Mouse (Mus musculus): ENCODE data around the gene Cntn5. TPM values are rescaled to one million over a fixed set of nuclear protein-coding genes. Genes with fewer than 3 reads are reported as not detected.

Gene Cntn5
- polyA plus RNA-seq, 1 experiment from 2014 or later, result 13.4 TPM

- H3K4me2 ChIP-seq (replicated peaks), result no peak overlapping the region
- H3K36me3 ChIP-seq, result no peaks in the 10 kb centered on the region
- H3K9me3 ChIP-seq, result no peaks in the 10 kb centered on the region
- no peak for ATAC-seq (replicated peaks)
- H3K4me1 ChIP-seq, result no peaks in the 10 kb centered on the region
- no peak overlapping the region for H3K9ac ChIP-seq (replicated peaks)
- no peak overlapping the region for H3K27ac ChIP-seq (replicated peaks)
- peaks cover 5% of the 10 kb centered on the region; the same call in 1 of the 2 replicates for H3K27me3 ChIP-seq
- H3K4me3 ChIP-seq, result no peak overlapping the region
These were observed 943.9 kb downstream of the Cntn5 start for GRCm38 (mm10) chr9:9960610-9961172.

GRCm38 (mm10) chr9:9949346-9949745, 955.2 kb downstream of the Cntn5 start:
- no peak overlapping the region for H3K4me2 ChIP-seq (replicated peaks)
- H3K4me1 ChIP-seq, result 0 out of 2 replicates have a peak, but pooled peaks cover 3% of the 10 kb centered on the region
- H3K36me3 ChIP-seq, result no peaks in the 10 kb centered on the region
- no peak overlapping the region for H3K4me3 ChIP-seq
- H3K27ac ChIP-seq (replicated peaks), result peak overlapping the region; percentile 16; the same call in 1 of the 2 replicates
- no peaks in the 10 kb centered on the region for H3K9me3 ChIP-seq
- no peaks in the 10 kb centered on the region for H3K27me3 ChIP-seq
- no peak overlapping the region for H3K9ac ChIP-seq (replicated peaks)
- 60% methylated on average over 3 of the region's 3 CpGs for WGBS
- ATAC-seq (replicated peaks), result no peak

GRCm38 (mm10) chr9:9944872-9945271, 959.7 kb downstream of the Cntn5 start:
- Histone ChIP-seq H3K9me3 (no peaks in the 10 kb centered on the region), H3K4me3 (no peak overlapping the region), H3K27ac (replicated peaks) (no peak overlapping the region), H3K4me1 (0 out of 2 replicates have a peak, but pooled peaks cover 3% of the 10 kb centered on the region), H3K4me2 (replicated peaks) (no peak overlapping the region), H3K9ac (replicated peaks) (no peak overlapping the region), H3K27me3 (no peaks in the 10 kb centered on the region), H3K36me3 (no peaks in the 10 kb centered on the region)
- 64% methylated on average over 1 of the region's 1 CpGs for WGBS
- ATAC-seq (replicated peaks), result no peak

- no peaks in the 10 kb centered on the region for H3K36me3 ChIP-seq
- H3K27me3 ChIP-seq, result no peaks in the 10 kb centered on the region
- no peak for ATAC-seq (replicated peaks)
- no peaks in the 10 kb centered on the region for H3K9me3 ChIP-seq
- WGBS, result 88% methylated on average over 1 of the region's 1 CpGs
- H3K27ac ChIP-seq (replicated peaks), result no peak overlapping the region
- H3K4me2 ChIP-seq (replicated peaks), result no peak overlapping the region
- no peak overlapping the region for H3K9ac ChIP-seq (replicated peaks)
- no peak overlapping the region for H3K4me3 ChIP-seq
- H3K4me1 ChIP-seq, result no peaks in the 10 kb centered on the region
These were observed 966.8 kb downstream of the Cntn5 start for GRCm38 (mm10) chr9:9937444-9938436.

GRCm38 (mm10) chr9:9920580-9920979, 984.0 kb downstream of the Cntn5 start:
- H3K4me3 ChIP-seq, result no peak overlapping the region
- 44% methylated on average over 3 of the region's 3 CpGs for WGBS
- no peak overlapping the region for H3K9ac ChIP-seq (replicated peaks)
- no peaks in the 10 kb centered on the region for H3K36me3 ChIP-seq
- H3K4me1 ChIP-seq, result no peaks in the 10 kb centered on the region
- 0 out of 2 replicates have a peak, but pooled peaks have one; percentile 29 for ATAC-seq (replicated peaks)
- no peak overlapping the region for H3K27ac ChIP-seq (replicated peaks)
- no peak overlapping the region for H3K4me2 ChIP-seq (replicated peaks)
- H3K27me3 ChIP-seq, result no peaks in the 10 kb centered on the region
- H3K9me3 ChIP-seq, result no peaks in the 10 kb centered on the region

DNA sequence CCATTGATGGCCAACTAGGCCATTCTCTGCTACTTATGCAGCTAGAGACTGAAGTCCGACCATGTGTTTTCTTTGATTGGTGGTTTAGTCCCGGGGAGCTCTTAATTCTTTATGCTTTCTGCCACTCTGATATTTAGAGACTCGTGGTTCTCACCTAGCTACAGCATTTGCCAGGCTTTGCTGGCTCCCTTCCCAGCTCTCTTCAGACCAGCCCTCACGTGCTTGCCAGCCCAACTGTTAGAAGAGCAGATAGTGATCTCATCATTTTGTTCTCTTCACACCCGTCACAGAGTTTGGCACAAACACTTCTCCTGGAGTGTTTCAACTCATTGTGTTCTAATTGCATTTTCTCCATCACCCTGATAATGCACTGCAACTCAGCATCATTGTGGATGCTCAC, 1005.5 kb downstream of the Cntn5 start:
- H3K4me2 ChIP-seq (replicated peaks), result no peak overlapping the region
- no peaks in the 10 kb centered on the region for H3K27me3 ChIP-seq
- H3K36me3 ChIP-seq, result no peaks in the 10 kb centered on the region
- H3K4me1 ChIP-seq, result peaks cover 11% of the 10 kb centered on the region
- H3K27ac ChIP-seq (replicated peaks), result peak overlapping the region; percentile 59
- H3K4me3 ChIP-seq, result no peak overlapping the region
- ATAC-seq (replicated peaks), result peak; percentile 91
- H3K9ac ChIP-seq (replicated peaks), result no peak overlapping the region
- 20% methylated on average over 5 of the region's 5 CpGs for WGBS
- no peaks in the 10 kb centered on the region for H3K9me3 ChIP-seq

DNA sequence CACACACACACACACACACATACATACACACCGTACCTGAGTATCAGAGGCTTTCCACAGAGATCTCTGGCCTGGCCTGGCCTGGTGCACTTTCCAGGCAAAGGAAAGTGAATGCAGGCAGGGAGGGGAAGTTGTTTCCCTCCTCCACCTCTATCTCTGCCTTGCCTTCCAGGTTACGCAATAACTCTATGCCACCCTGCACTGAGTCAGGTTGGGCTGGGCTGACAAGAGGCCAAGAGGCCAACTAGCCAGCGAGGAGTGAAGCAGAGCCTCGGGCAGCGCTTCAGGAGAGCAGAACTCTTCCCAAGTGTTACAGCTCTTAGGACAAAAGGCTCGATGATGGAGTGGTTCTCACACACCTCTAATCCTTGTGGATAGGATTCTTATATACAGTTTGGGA, 1018.4 kb downstream of the Cntn5 start:
- H3K27me3 ChIP-seq, result no peaks in the 10 kb centered on the region
- no peaks in the 10 kb centered on the region for H3K9me3 ChIP-seq
- H3K4me2 ChIP-seq (replicated peaks), result no peak overlapping the region
- no peak overlapping the region for H3K9ac ChIP-seq (replicated peaks)
- H3K4me1 ChIP-seq, result no peaks in the 10 kb centered on the region
- H3K27ac ChIP-seq (replicated peaks), result no peak overlapping the region
- H3K4me3 ChIP-seq, result no peak overlapping the region
- 93% methylated on average over 6 of the region's 6 CpGs for WGBS
- ATAC-seq (replicated peaks), result no peak
- no peaks in the 10 kb centered on the region for H3K36me3 ChIP-seq

DNA sequence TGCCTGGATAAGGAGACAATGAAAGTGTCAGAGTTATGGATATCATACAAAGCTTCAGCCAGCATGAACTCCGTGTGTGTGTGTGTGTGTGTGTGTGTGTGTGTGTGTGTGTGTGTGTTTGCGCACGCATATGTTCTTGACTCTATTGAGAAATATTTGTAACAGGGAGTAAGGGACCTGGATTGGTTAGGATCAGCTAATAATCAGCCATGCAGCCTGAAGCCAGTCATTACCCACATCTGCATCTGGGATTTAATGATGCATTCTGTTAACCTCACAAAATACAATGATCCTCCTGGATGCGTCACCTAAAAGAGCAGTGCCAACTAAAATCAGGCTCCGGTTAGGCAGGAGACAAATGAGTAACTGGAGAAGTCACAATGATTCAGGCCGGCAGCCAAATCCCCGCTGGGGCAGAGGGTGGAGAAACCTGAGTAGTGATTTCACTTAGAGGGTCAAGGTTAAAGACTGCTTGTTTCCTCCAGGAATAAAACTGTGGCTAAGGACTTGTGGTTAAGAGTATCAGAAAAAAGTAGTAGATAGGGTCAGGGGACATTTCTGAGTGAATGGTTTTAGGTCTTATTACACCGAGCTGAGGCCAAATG, 1021.7 kb downstream of the Cntn5 start:
- 58% methylated on average over 8 of the region's 8 CpGs for WGBS
- no peak overlapping the region for H3K9ac ChIP-seq (replicated peaks)
- H3K4me1 ChIP-seq, result no peaks in the 10 kb centered on the region
- H3K27me3 ChIP-seq, result no peaks in the 10 kb centered on the region
- ATAC-seq (replicated peaks), result no peak
- H3K4me2 ChIP-seq (replicated peaks), result no peak overlapping the region
- no peaks in the 10 kb centered on the region for H3K9me3 ChIP-seq
- H3K27ac ChIP-seq (replicated peaks), result no peak overlapping the region
- no peaks in the 10 kb centered on the region for H3K36me3 ChIP-seq
- H3K4me3 ChIP-seq, result no peak overlapping the region

DNA sequence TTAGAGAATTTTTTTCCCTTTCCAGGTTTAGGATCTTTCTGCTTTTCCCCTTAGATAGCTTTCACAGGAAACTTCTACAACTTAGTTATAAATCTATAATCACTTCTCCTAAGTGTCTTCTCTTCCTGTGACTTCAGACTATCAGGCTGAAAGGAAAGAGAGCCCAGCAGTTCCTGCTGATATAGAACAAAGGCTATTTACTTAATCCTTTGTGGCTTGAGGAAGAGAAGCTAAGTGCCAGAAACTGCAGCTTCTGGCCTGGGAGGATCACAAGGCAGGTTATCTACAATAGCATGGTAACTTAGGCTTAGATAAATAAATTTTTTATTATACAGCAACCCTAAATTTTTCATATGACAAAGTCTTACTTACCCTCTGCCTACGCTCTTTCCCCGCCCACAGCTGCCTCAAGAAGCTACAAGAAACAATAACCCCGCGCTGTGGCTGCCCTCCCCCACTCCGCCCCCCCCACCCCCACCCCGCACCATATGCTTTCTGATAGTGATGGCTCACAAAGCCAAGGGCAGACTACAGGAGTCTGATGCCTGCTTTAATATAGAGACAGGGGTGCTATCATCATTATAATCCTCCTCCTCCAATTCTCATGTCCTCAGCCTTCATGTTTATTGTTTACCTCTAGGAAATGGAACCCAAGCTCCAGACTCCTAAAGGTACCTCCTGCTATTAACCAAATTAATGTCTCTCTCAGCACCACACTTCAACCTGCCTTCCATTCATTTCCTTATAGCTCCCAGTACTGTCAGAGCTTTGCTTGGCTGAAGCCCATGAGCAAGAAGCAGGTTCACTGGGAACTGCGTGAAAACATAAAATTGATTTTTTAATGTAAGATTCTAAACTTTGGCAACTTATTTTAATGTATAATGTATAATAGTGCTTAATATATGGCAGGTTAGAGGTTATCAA, 1032.2 kb downstream of the Cntn5 start:
- H3K4me3 ChIP-seq, result no peak overlapping the region
- no peaks in the 10 kb centered on the region for H3K27me3 ChIP-seq
- H3K9ac ChIP-seq (replicated peaks), result no peak overlapping the region
- H3K4me1 ChIP-seq, result no peaks in the 10 kb centered on the region
- H3K9me3 ChIP-seq, result no peaks in the 10 kb centered on the region
- no peak overlapping the region for H3K27ac ChIP-seq (replicated peaks)
- peak; percentile 38 for ATAC-seq (replicated peaks)
- WGBS, result 29% methylated on average over 7 of the region's 7 CpGs
- no peaks in the 10 kb centered on the region for H3K36me3 ChIP-seq
- no peak overlapping the region for H3K4me2 ChIP-seq (replicated peaks)

DNA sequence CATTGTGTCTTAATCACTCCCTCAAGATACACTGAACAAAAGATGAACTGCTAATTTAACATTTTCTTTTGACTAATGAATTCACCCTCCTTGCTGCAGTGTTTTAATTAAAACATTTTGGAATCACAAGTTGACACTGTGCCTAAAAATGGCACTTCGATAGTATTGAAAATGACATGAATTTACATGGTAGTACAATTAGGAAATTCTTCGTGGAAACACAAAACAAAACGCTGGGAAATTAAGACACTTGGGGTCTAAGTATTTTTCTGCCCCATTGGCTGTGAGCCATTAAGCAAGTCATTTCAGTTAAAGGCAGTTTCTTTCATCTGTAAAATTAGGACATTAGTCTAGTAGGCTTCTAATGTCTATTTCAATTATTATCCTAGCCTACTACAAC, 1043.9 kb downstream of the Cntn5 start:
- Histone ChIP-seq H3K4me2 (replicated peaks) (no peak overlapping the region), H3K4me1 (no peaks in the 10 kb centered on the region), H3K9me3 (no peaks in the 10 kb centered on the region), H3K36me3 (no peaks in the 10 kb centered on the region), H3K4me3 (no peak overlapping the region), H3K27ac (replicated peaks) (no peak overlapping the region), H3K27me3 (no peaks in the 10 kb centered on the region), H3K9ac (replicated peaks) (no peak overlapping the region)
- WGBS, result 26% methylated on average over 3 of the region's 3 CpGs
- ATAC-seq (replicated peaks), result no peak

DNA sequence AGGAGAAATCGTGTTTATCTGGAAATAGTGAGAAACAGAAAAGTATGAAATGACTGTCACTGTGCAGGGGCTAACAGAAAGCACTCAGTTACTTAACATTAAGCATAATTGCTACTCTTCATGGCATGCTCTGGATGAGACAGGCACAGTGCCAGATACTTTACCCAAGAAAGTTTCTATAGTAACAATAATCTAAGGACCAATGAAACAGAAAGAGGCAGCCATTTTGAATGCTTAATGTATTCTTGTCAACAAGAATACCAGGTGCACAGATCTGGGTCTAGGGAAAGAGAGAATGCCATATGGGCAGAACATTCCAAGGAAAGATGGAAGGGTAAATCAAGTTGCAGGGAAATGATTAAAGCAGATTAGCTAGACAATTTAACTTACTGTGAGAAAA, 1045.3 kb downstream of the Cntn5 start:
- Histone ChIP-seq H3K4me2 (replicated peaks) (no peak overlapping the region), H3K4me3 (no peak overlapping the region), H3K9ac (replicated peaks) (no peak overlapping the region), H3K27me3 (no peaks in the 10 kb centered on the region), H3K9me3 (no peaks in the 10 kb centered on the region), H3K27ac (replicated peaks) (no peak overlapping the region), H3K4me1 (no peaks in the 10 kb centered on the region), H3K36me3 (no peaks in the 10 kb centered on the region)
- WGBS, result 65% methylated on average over 1 of the region's 1 CpGs
- ATAC-seq (replicated peaks), result peak; percentile 46; the same call in 1 of the 2 replicates

Data from forebrain, embryonic 15.5 days (tissue).